Mouse (Mus musculus) hindbrain, embryonic 14.5 days (tissue): ENCODE results near the gene Gramd1b. TPM values are rescaled to one million over a fixed set of nuclear protein-coding genes. Genes with fewer than 3 reads are reported as not detected.
A peak's percentile ranks its signal among the peaks of the same experiment; 100 is the strongest.

Experiments
- ATAC-seq: fragments of 200-750 bp; cut with Nextera tagmentation; 2 replicates; pipeline ENCODE4 v1.8.0; 2017; ENCODE audit warnings: moderate number of reproducible peaks, mild to moderate bottlenecking, moderate TSS enrichment, moderate library complexity; ENCODE audit not compliant: low FRiP score
- DNase-seq: peaks from one replicate; pipeline ENCODE4 v3.0.0-alpha.2; 2015; ENCODE audit warnings: low spot score
- H3K27ac ChIP-seq: fragments of 300-500 bp; sonication (generic); 2 replicates; pipeline ENCODE4 v1.5.1; 2014; ENCODE audit warnings: mild to moderate bottlenecking, moderate library complexity
- H3K27me3 ChIP-seq: fragments of 300-500 bp; sonication (generic); 2 replicates; pipeline ENCODE4 v1.6.1; 2014; ENCODE audit warnings: mild to moderate bottlenecking, low read length, mixed read lengths; ENCODE audit not compliant: control insufficient read depth, insufficient read depth
- H3K36me3 ChIP-seq: fragments of 300-500 bp; sonication (generic); replicated peaks from 2 replicates; pipeline ENCODE4 v1.6.1; 2014; ENCODE audit not compliant: control insufficient read depth, insufficient read depth
- H3K4me1 ChIP-seq: fragments of 300-500 bp; sonication (generic); replicated peaks from 2 replicates; pipeline ENCODE4 v1.6.1; 2014; ENCODE audit warnings: antibody characterized with exemption, low read length, mixed read lengths; ENCODE audit not compliant: control insufficient read depth, insufficient read depth
- H3K4me2 ChIP-seq: fragments of 300-500 bp; sonication (generic); replicated peaks from 2 replicates; pipeline ENCODE4 v1.6.1; 2014; ENCODE audit warnings: mild to moderate bottlenecking, moderate library complexity
- H3K4me3 ChIP-seq: fragments of 300-500 bp; sonication (generic); replicated peaks from 2 replicates; pipeline ENCODE4 v1.5.1; 2014; ENCODE audit warnings: mild to moderate bottlenecking, low read length
- H3K9ac ChIP-seq: fragments of 300-500 bp; sonication (generic); 2 replicates; pipeline ENCODE4 v1.6.1; 2014
- H3K9me3 ChIP-seq: fragments of 300-500 bp; sonication (generic); 2 replicates; pipeline ENCODE4 v1.6.1; 2016; ENCODE audit warnings: low read length; ENCODE audit not compliant: control insufficient read depth
- whole genome bisulfite sequencing: fragments of 180-500 bp; shearing (Covaris S2); extraction: QIAGEN DNeasy Blood & Tissue Kit; methylation state at CpG from one replicate; pipeline ENCODE4 v1.1.7; 2014; 5-methylcytosine and 5-hydroxymethylcytosine counted together
- polyA plus RNA-seq: library from polyadenylated mRNA; unstranded; fragments of >200 nt; fragmentation: Nextera tagmentation; extraction: Ambion mirVana; gene quantifications from 2 replicates; pipeline ENCODE4 v1.2.1, GENCODE M21; 2014

The Gramd1b gene
- polyA plus RNA-seq, 1 experiment from 2014 or later = 15.1 TPM

- ATAC-seq (no peak), DNase-seq (no peak)
- Histone ChIP-seq H3K27ac (no peak overlapping the region), H3K4me1 (peaks cover 23% of the 10 kb centered on the region), H3K9ac (no peak overlapping the region), H3K36me3 (peaks cover 24% of the 10 kb centered on the region), H3K27me3 (no peaks in the 10 kb centered on the region), H3K4me3 (no peak overlapping the region), H3K9me3 (no peaks in the 10 kb centered on the region), H3K4me2 (no peak overlapping the region)
- 76% methylated on average over 2 of the region's 2 CpGs for WGBS
Observed at GRCm38 (mm10) chr9:40334617-40335016, 196.6 kb downstream of the Gramd1b start.

DNA sequence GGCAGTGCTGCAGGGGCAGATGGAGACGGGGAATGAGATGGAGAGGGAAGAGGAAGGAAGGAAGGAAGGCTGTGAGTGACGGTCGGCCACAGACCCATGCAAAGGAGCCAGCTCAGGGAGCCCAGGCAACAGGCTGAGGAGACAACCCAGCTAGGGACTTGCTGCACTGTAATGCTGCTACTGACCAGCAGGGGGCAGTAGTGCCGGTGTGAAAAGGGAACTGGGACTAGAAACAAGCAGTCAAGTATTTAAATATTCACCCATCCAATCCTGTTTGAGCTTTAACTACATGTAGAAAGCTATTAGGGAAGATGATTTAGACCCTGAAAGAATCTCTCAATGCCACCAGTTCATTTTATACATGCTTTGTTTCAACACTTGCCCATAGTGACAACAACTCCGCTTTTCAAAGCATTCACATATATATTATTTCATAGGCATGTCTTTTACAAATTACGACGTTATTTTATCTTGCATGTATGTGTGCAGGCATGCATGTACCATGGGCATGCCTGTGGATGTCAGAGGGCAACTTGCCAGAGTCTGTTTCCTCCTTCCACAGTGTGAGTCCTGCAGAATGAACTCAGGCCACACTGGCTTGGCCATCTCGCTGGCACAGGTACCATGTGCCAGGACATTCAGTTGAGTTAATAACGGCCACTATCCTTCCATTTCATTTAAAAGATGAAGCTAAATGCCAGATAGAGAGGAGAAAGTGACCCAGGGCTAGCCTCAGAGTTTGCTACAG lies 197.4 kb downstream of the Gramd1b start:
- no peaks in the 10 kb centered on the region for H3K27me3 ChIP-seq
- H3K27ac ChIP-seq = no peak overlapping the region
- peaks cover 23% of the 10 kb centered on the region for H3K4me1 ChIP-seq
- H3K36me3 ChIP-seq = peaks cover 24% of the 10 kb centered on the region
- H3K4me2 ChIP-seq = no peak overlapping the region
- no peak overlapping the region for H3K9ac ChIP-seq
- peak; percentile 78 for DNase-seq
- ATAC-seq = peak; percentile 7; the same call in 1 of the 2 replicates
- H3K9me3 ChIP-seq = no peaks in the 10 kb centered on the region
- H3K4me3 ChIP-seq = no peak overlapping the region
- 63% methylated on average over 9 of the region's 9 CpGs for WGBS

GRCm38 (mm10) chr9:40332731-40333648 lies 198.2 kb downstream of the Gramd1b start:
- H3K4me1 ChIP-seq = peaks cover 19% of the 10 kb centered on the region
- DNase-seq = no peak
- no peaks in the 10 kb centered on the region for H3K9me3 ChIP-seq
- no peak overlapping the region for H3K27ac ChIP-seq
- peak; percentile 7; the same call in 1 of the 2 replicates for ATAC-seq
- 85% methylated on average over 31 of the region's 31 CpGs for WGBS
- peaks cover 31% of the 10 kb centered on the region for H3K36me3 ChIP-seq
- no peak overlapping the region for H3K4me3 ChIP-seq
- no peak overlapping the region for H3K9ac ChIP-seq
- no peaks in the 10 kb centered on the region for H3K27me3 ChIP-seq
- no peak overlapping the region for H3K4me2 ChIP-seq

DNA sequence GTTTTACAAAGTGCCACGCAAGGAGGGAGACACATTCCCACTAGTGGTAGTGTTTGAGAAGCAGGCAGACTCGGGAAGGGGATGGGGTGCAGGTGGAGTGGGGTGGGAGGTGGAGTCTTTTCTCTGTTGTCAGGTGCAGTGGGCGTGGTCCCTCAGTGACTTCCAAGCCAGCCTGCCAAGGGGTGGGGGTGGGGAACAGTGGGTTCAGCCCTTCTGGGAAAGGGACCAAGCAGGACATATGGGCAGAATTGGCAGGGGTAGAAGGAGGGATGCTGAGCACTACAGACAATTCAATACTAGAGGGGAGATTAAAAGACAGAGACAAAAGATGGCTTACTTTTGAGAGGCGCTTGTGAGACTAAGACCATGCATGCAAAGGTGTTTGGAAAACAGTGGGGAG lies 198.9 kb downstream of the Gramd1b start:
- no peak overlapping the region for H3K4me3 ChIP-seq
- ATAC-seq (no peak), DNase-seq (no peak)
- WGBS = 81% methylated on average over 4 of the region's 4 CpGs
- no peak overlapping the region for H3K4me2 ChIP-seq
- H3K36me3 ChIP-seq = peaks cover 38% of the 10 kb centered on the region
- H3K4me1 ChIP-seq = peaks cover 12% of the 10 kb centered on the region
- H3K9ac ChIP-seq = no peak overlapping the region
- H3K9me3 ChIP-seq = no peaks in the 10 kb centered on the region
- H3K27ac ChIP-seq = no peak overlapping the region
- H3K27me3 ChIP-seq = no peaks in the 10 kb centered on the region

- Histone ChIP-seq H3K27me3 (no peaks in the 10 kb centered on the region), H3K9me3 (no peaks in the 10 kb centered on the region), H3K36me3 (peaks cover 44% of the 10 kb centered on the region), H3K27ac (no peak overlapping the region), H3K4me1 (peaks cover 6% of the 10 kb centered on the region), H3K9ac (no peak overlapping the region), H3K4me2 (no peak overlapping the region), H3K4me3 (no peak overlapping the region)
- WGBS = 85% methylated on average over 15 of the region's 15 CpGs
- ATAC-seq (no peak), DNase-seq (no peak)
Observed at GRCm38 (mm10) chr9:40331411-40332286, 199.5 kb downstream of the Gramd1b start.

DNA sequence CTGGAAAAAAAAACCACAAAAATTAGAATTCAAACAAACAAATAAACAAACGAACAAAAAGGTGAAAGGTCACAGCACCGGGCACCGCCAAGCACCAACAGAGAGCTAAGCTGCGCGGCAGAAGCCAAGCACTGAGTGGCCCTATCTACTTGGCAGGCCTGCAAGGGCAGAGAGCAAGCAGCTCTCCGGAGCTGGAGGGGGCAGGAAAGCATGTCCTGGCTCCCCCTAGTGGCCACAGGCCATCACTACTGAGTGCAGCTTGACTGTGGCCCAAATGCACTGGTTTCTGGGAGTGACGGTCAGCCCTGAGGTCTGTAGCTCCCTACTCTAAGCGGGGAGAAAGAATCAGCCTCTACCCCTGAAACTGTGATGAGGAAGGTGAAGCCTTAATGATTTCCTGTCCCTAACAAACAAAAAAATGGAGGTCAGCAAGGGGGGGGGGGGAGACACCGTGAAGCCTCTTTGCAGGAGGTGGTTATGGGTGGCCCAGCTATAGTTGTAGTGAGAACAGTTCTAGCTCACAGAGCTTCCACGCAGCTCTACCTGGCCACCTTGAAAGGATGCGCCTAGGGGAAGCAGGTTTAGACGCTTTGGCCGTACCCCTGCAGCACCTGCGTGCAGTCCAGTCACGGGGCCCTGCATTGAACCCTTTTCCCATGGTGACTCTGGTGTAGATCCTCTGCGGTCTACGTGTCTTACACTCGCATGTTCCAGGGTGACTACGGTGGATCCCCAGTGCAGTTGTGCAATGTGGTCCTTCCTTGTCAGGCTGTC lies 200.4 kb downstream of the Gramd1b start:
- Histone ChIP-seq H3K27me3 (no peaks in the 10 kb centered on the region), H3K36me3 (peaks cover 53% of the 10 kb centered on the region), H3K4me1 (no peaks in the 10 kb centered on the region), H3K9me3 (no peaks in the 10 kb centered on the region), H3K4me2 (no peak overlapping the region), H3K9ac (no peak overlapping the region), H3K27ac (no peak overlapping the region), H3K4me3 (no peak overlapping the region)
- ATAC-seq (peak; percentile 83), DNase-seq (peak; percentile 87)
- WGBS = 55% methylated on average over 19 of the region's 19 CpGs

GRCm38 (mm10) chr9:40326260-40326915 lies 204.8 kb downstream of the Gramd1b start:
- ATAC-seq (no peak), DNase-seq (no peak)
- 77% methylated on average over 7 of the region's 7 CpGs for WGBS
- Histone ChIP-seq H3K36me3 (peaks cover 46% of the 10 kb centered on the region), H3K9ac (no peak overlapping the region), H3K4me2 (no peak overlapping the region), H3K27me3 (no peaks in the 10 kb centered on the region), H3K9me3 (no peaks in the 10 kb centered on the region), H3K4me3 (no peak overlapping the region), H3K27ac (no peak overlapping the region), H3K4me1 (no peaks in the 10 kb centered on the region)

- no peak for ATAC-seq
- Histone ChIP-seq H3K4me2 (no peak overlapping the region), H3K4me3 (no peak overlapping the region), H3K4me1 (no peaks in the 10 kb centered on the region), H3K36me3 (peaks cover 53% of the 10 kb centered on the region), H3K27me3 (no peaks in the 10 kb centered on the region), H3K9me3 (no peaks in the 10 kb centered on the region), H3K27ac (no peak overlapping the region), H3K9ac (no peak overlapping the region)
- DNase-seq = no peak
- 89% methylated on average over 6 of the region's 6 CpGs for WGBS
Observed at GRCm38 (mm10) chr9:40324826-40325225, 206.4 kb downstream of the Gramd1b start.
